Mouse (Mus musculus): ENCODE results near the gene Nop53. TPM values are rescaled to one million over a fixed set of nuclear protein-coding genes. Genes with fewer than 3 reads are reported as not detected.
"Not testable (repeated sequence)": the region's sequence is repeated elsewhere in the genome, so short reads cannot be mapped to it uniquely, and the experiment has no call there.

Nop53 gene
- polyA plus RNA-seq, 1 experiment from 2014 or later, result 183 TPM

DNA sequence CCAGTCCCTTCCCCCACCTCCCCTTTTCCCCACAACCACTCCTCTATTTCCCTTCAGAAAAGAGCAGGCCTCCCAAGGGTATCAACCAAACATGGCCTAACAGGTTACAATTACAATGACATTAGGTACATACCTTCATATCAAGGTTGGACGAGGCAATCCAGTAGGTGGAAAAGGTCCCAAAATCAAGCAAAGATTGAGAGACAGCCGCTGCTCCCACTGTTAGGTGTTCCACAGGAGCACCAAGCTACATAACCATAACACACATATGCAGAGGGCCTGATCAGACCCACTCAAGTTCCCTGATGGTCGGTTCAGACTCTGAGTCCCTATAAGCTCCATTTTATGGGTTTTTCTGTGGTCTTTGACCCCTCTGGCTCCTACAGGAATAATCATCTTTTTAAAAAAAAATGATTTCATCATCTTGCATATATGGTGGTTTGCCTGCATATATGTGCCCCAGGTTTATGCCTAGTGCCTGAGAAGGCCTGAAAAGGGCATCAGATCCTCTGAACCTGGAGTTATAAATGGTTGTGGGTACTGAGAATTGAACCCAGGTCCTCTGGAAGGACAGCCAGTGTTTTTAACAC, 29.6 kb downstream of the Nop53 start:
- Histone ChIP-seq H3K9me3 (no peaks in the 10 kb centered on the region), H3K36me3 (peaks cover 40% of the 10 kb centered on the region), H3K27me3 (no peaks in the 10 kb centered on the region), H3K4me3 (no peak overlapping the region), H3K9ac (replicated peaks) (no peak overlapping the region), H3K4me1 (peaks cover 16% of the 10 kb centered on the region), H3K4me2 (replicated peaks) (no peak overlapping the region), H3K27ac (replicated peaks) (no peak overlapping the region)
- WGBS, result 81% methylated on average over 3 of the region's 3 CpGs
- ATAC-seq (ENCODE audit: low FRiP score, low read depth), result no peak

DNA sequence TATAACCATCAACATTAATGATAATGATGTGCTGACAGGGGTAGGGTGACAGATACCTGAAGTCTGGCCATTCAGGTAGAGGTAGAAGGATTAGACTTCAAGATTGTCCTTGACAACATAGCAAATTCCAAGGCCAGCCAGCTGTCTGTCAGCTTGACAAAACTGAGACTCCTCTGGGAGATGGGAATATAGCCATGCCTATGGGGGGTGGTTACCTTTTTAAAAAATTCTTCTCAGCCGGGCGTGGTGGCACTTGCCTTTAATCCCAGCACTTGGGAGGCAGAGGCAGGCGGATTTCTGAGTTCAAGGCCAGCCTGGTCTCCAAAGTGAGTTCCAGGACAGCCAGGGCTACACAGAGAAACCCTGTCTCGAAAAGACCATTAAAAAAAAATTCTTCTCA, 30.2 kb downstream of the Nop53 start:
- 84% methylated on average over 4 of the region's 4 CpGs for WGBS
- not testable (repeated sequence) for H3K27me3 ChIP-seq

DNA sequence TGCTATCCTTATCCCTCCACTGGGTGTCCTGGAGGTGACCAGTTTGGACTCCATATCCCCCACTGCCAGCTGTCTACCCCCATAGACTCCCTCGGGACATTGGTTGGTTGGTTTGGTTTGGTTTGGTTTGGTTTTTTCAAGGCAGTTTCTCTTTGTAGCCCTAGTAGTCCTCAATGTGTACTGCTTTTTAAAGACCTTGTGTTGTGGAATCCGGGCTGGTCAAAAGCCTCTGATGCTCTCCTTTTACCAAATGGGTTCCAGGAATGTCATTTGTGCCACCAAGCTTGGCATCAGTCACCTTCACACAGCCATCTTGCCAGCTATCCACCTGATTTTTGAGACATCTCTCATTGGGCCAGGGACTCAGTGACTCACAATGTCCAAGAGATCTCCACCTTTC, 31.1 kb downstream of the Nop53 start:
- Histone ChIP-seq H3K4me2 (replicated peaks) (no peak overlapping the region), H3K4me1 (0 out of 2 replicates have a peak, but pooled peaks cover 2% of the 10 kb centered on the region), H3K9me3 (no peaks in the 10 kb centered on the region), H3K4me3 (no peak overlapping the region), H3K27ac (replicated peaks) (no peak overlapping the region), H3K27me3 (no peaks in the 10 kb centered on the region), H3K9ac (replicated peaks) (no peak overlapping the region), H3K36me3 (peaks cover 33% of the 10 kb centered on the region)
- WGBS, result 92% methylated on average over 2 of the region's 2 CpGs
- no peak for ATAC-seq (ENCODE audit: low FRiP score, low read depth)

More for the DNA sequence above, 30.2 kb downstream of the Nop53 start:
- ATAC-seq (ENCODE audit: low FRiP score, low read depth); H3K4me3 ChIP-seq; H3K9ac ChIP-seq (replicated peaks); H3K4me2 ChIP-seq (replicated peaks); H3K9me3 ChIP-seq; H3K27ac ChIP-seq (replicated peaks): not testable (repeated sequence)
- H3K36me3 ChIP-seq, result peaks cover 40% of the 10 kb centered on the region
- H3K4me1 ChIP-seq, result peaks cover 11% of the 10 kb centered on the region

DNA sequence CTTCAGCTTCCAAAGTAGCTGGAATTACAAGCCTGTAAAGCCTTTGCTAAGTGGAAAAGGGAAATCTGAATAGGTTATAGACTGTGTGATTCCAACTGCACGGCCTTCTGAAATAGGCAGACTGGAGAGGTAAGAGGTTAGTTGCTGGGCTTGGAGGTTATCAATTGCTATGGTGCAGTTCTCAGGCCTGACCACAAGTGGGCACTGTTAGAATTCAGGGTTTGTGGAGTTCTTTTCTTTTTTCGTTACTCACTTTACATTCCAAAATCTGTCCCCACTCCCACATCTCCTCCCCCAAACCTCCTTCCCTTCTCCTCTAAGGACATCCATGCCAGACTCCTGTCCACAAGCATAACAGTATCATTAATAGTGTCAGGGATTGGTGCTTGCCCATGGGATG, 31.6 kb downstream of the Nop53 start:
- no peak for ATAC-seq (ENCODE audit: low FRiP score, low read depth)
- 44% methylated on average over 2 of the region's 2 CpGs for WGBS
- no peaks in the 10 kb centered on the region for H3K27me3 ChIP-seq
- H3K27ac ChIP-seq (replicated peaks), result no peak overlapping the region
- H3K4me1 ChIP-seq, result 0 out of 2 replicates have a peak, but pooled peaks cover 2% of the 10 kb centered on the region
- H3K9me3 ChIP-seq, result no peaks in the 10 kb centered on the region
- no peak overlapping the region for H3K4me3 ChIP-seq
- peaks cover 28% of the 10 kb centered on the region for H3K36me3 ChIP-seq
- no peak overlapping the region for H3K4me2 ChIP-seq (replicated peaks)
- H3K9ac ChIP-seq (replicated peaks), result no peak overlapping the region

DNA sequence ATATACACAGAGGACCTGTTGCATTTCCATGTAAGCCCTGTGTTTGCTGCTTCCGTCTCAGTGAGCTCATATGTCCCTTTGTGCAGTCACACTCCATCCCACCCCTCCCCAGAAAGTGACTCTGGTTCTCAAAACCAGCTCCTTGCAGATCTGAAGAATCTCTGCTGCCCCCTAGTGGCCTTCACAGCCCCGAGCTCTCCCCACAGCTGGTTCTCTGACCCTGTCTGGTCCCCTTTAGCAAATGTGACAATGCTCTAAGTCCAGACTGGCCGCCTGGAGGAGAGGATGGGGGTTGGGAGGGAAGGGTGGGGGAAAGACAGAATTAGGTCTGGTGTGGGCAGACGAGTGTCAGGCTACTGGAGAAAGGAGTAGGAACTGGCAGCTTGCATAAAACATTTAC, 33.7 kb downstream of the Nop53 start:
- H3K4me2 ChIP-seq (replicated peaks), result no peak overlapping the region
- H3K36me3 ChIP-seq, result peaks cover 10% of the 10 kb centered on the region
- ATAC-seq (ENCODE audit: low FRiP score, low read depth), result peak; percentile 81
- WGBS, result 0% methylated on average over 4 of the region's 4 CpGs
- no peak overlapping the region for H3K27ac ChIP-seq (replicated peaks)
- H3K9ac ChIP-seq (replicated peaks), result no peak overlapping the region
- no peaks in the 10 kb centered on the region for H3K9me3 ChIP-seq
- 0 out of 2 replicates have a peak, but pooled peaks cover 2% of the 10 kb centered on the region for H3K4me1 ChIP-seq
- no peaks in the 10 kb centered on the region for H3K27me3 ChIP-seq
- no peak overlapping the region for H3K4me3 ChIP-seq

DNA sequence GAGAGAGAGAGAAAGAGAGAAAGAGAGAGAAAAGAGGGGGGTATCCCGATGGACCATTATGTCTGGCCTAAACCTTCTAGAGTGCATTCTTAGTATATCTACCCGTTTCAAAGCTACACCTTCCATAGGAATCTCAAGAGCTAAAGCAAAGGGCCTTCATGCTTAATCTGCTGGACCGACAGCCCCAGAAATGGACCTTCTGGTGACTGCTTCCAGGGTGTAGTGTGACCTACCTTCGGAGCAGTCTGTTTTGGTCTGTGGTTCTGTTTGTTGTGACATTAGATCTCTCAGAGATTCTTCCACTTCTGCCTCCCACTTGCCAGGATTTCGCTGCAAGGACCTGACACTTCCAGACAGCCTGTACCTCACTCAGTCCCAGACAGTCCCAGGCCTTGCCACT, 35.4 kb downstream of the Nop53 start:
- 85% methylated on average over 5 of the region's 5 CpGs for WGBS

DNA sequence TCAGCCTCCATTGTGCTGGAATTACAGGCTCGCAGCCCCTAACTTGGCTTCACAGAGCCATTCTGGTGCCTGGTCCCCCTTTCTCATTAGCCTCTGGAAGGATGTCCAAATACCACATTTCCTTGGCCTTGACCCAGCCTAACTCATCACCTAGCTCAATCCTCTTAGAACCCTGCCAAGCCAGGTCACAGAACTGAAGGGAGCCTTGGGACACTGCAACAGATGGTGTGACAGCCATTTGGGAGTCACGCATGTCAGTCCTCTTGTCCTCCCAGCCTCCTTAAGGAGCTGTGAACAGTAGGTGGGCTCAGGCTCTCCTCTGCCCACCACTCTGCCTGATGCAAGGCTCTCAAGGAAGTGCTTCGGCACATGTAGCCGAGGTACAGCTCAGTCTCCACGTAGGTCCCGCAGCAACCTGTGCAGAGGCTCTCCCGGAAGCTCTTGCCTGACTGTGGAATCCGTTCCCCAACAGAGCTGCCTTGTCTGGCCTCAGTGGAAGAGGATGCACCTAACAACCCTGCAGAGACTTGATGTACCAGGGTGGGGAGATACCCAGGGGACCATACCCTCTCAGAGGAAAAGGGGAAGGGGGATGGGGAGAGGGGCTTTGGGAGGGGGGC, 37.8 kb downstream of the Nop53 start:
- Histone ChIP-seq H3K4me2 (replicated peaks) (no peak overlapping the region), H3K4me1 (0 out of 2 replicates have a peak, but pooled peaks cover 2% of the 10 kb centered on the region), H3K27ac (replicated peaks) (no peak overlapping the region), H3K36me3 (no peaks in the 10 kb centered on the region), H3K9ac (replicated peaks) (no peak overlapping the region), H3K9me3 (no peaks in the 10 kb centered on the region), H3K27me3 (no peaks in the 10 kb centered on the region), H3K4me3 (no peak overlapping the region)
- no peak for ATAC-seq (ENCODE audit: low FRiP score, low read depth)
- WGBS, result 79% methylated on average over 8 of the region's 8 CpGs

More for the DNA sequence above, 35.4 kb downstream of the Nop53 start:
- Histone ChIP-seq H3K9ac (replicated peaks) (no peak overlapping the region), H3K36me3 (no peaks in the 10 kb centered on the region), H3K4me2 (replicated peaks) (no peak overlapping the region), H3K4me1 (0 out of 2 replicates have a peak, but pooled peaks cover 2% of the 10 kb centered on the region), H3K27me3 (no peaks in the 10 kb centered on the region), H3K9me3 (no peaks in the 10 kb centered on the region), H3K27ac (replicated peaks) (no peak overlapping the region), H3K4me3 (no peak overlapping the region)
- no peak for ATAC-seq (ENCODE audit: low FRiP score, low read depth)

DNA sequence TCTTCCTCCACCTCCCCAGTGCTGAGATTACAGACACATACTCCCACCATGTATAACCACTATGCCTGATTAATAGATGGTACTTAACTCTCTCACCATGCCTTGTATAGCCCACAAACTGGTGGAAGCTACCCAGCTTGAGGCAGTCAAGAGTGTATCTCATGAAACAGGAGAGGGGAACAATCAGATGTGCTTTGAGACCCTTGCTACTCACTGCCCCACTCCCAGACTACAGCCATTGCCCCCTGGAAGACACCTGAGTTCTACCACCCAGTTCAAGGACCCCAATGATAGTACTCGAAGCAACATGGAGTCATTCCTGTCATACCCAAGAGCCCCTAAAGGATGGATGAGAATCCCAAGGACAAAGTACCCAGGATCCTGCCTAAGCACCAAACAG, 39.3 kb downstream of the Nop53 start:
- H3K27ac ChIP-seq (replicated peaks), result no peak overlapping the region
- no peak overlapping the region for H3K4me3 ChIP-seq
- no peak overlapping the region for H3K4me2 ChIP-seq (replicated peaks)
- no peak for ATAC-seq (ENCODE audit: low FRiP score, low read depth)
- 94% methylated on average over 1 of the region's 1 CpGs for WGBS
- H3K4me1 ChIP-seq, result no peaks in the 10 kb centered on the region
- no peaks in the 10 kb centered on the region for H3K36me3 ChIP-seq
- H3K9me3 ChIP-seq, result no peaks in the 10 kb centered on the region
- no peak overlapping the region for H3K9ac ChIP-seq (replicated peaks)
- no peaks in the 10 kb centered on the region for H3K27me3 ChIP-seq

DNA sequence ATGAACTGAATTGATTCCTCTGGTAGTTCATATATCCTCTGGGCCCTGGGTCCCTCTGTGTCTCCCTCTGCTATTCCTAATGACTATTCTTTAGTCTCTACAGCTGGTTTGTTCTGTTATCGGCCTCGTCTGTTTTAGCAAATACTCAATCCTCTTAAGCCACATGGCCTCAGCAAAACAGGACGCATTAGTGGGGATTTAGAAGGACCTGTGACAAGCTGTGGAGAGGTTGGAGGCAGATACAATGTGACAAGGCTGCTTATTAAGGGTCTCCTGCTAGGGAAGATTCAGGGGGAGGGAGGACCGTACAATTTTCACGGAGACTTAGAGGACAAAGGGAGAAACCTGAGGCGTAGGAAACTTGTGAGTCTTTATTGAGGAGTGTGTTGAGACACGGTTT, 40.0 kb downstream of the Nop53 start:
- Histone ChIP-seq H3K4me3 (no peak overlapping the region), H3K27me3 (no peaks in the 10 kb centered on the region), H3K9me3 (no peaks in the 10 kb centered on the region), H3K9ac (replicated peaks) (no peak overlapping the region), H3K4me1 (no peaks in the 10 kb centered on the region), H3K27ac (replicated peaks) (no peak overlapping the region), H3K4me2 (replicated peaks) (no peak overlapping the region), H3K36me3 (no peaks in the 10 kb centered on the region)
- no peak for ATAC-seq (ENCODE audit: low FRiP score, low read depth)
- 35% methylated on average over 7 of the region's 7 CpGs for WGBS

DNA sequence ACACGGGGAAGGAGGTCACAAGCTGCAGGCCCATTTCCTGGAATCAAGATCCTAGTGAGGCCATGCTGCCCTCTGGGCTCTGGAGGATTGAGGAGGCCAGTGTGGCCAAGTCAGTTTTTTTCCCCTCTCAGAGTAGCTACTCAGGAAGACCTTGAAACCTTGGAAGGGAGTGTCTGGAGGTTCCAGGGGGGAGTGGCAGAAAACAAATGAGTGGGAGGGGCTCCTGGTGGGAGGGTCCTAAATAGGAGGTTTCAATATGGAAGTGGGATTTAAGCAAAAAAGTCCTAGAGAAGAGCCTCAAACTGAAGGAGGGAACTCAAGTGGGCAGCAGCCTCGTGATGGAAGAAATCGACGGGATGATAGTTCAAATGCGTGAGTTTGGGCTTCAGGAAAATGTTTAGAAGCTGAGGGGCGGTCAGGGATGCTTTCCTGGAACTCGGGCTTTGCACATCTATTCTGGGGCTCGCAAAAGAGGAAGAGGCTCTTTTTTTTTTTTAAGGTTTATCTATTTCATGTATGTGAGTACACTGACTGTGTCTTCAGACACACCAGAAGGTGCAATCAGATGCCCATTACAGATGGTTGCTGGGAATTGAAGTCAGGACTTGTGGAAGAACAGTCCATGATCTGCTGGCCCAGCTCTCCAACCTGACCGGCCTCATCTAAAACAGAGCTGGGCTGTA, 44.4 kb downstream of the Nop53 start:
- Histone ChIP-seq H3K4me1 (no peaks in the 10 kb centered on the region), H3K36me3 (no peaks in the 10 kb centered on the region), H3K27me3 (no peaks in the 10 kb centered on the region), H3K4me3 (no peak overlapping the region), H3K4me2 (replicated peaks) (no peak overlapping the region), H3K9me3 (no peaks in the 10 kb centered on the region), H3K27ac (replicated peaks) (no peak overlapping the region), H3K9ac (replicated peaks) (no peak overlapping the region)
- 82% methylated on average over 9 of the region's 9 CpGs for WGBS
- ATAC-seq (ENCODE audit: low FRiP score, low read depth), result no peak

DNA sequence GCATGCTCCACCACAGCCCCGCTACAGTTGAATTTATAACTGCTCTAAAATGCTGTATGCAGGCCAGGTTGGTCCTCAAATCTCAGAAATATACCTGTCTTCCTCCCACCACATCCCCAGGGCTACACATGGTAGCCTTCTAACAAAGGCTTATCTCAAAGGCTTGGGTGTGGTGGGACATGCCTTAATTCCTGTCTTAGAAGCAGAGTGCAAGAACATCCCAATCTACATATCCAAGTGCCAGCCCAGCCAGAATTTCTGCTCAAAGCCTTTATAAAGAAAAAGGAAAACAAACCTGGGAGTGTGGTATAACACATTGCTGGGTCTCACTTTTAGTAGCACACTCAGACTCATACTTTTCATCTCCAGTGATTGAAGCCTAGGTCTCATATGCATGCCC, 51.6 kb downstream of the Nop53 start:
- Histone ChIP-seq H3K4me2 (replicated peaks) (no peak overlapping the region), H3K4me1 (no peaks in the 10 kb centered on the region), H3K9me3 (no peaks in the 10 kb centered on the region), H3K9ac (replicated peaks) (no peak overlapping the region), H3K36me3 (no peaks in the 10 kb centered on the region), H3K27me3 (no peaks in the 10 kb centered on the region), H3K4me3 (no peak overlapping the region), H3K27ac (replicated peaks) (no peak overlapping the region)
- no peak for ATAC-seq (ENCODE audit: low FRiP score, low read depth)
- WGBS, result 84% methylated on average over 1 of the region's 1 CpGs

Measured in midbrain, embryonic 12.5 days (tissue).